Mouse (Mus musculus): ENCODE results near the gene Wwc1.

GRCm38 (mm10) chr11:35892293-35892692 is 88.0 kb downstream of the Wwc1 start:
- TF ChIP-seq CTCF (IDR thresholded peaks at IDR 0.05; ENCODE audit: insufficient read depth, low read length) (no peak), POLR2A (IDR thresholded peaks at IDR 0.05; ENCODE audit: borderline replicate concordance, extremely low read depth, low read depth, low read length) (no peak)
